Mouse (Mus musculus) bone marrow, adult 2 months (tissue): ENCODE results near the gene Tcf12. TPM values are rescaled to one million over a fixed set of nuclear protein-coding genes. Genes with fewer than 3 reads are reported as not detected.
A peak's percentile ranks its signal among the peaks of the same experiment; 100 is the strongest.

ENCODE experiments used
- H3K27ac ChIP-seq: fragments of 200-500 bp; 2 replicates; pipeline ENCODE4 v1.5.1; 2012; ENCODE audit warnings: low read depth, mild to moderate bottlenecking, control low read depth, inconsistent platforms, low read length; ENCODE audit not compliant: control insufficient read depth, poor library complexity, insufficient read depth
- H3K4me1 ChIP-seq: fragments of 200-500 bp; 2 replicates; pipeline ENCODE4 v1.6.1; 2011; ENCODE audit warnings: low read length; ENCODE audit not compliant: control insufficient read depth, insufficient read depth
- H3K4me3 ChIP-seq: fragments of 200-500 bp; replicated peaks from 2 replicates; pipeline ENCODE3; 2011; ENCODE audit warnings: mild to moderate bottlenecking, low read depth, low read length, control low read depth; ENCODE audit not compliant: control insufficient read depth
- CTCF ChIP-seq: fragments of 200-500 bp; IDR thresholded peaks from 2 replicates; pipeline ENCODE4 v1.5.1; 2011; ENCODE audit warnings: low read length, control low read depth; ENCODE audit not compliant: control insufficient read depth, insufficient read depth
- POLR2A ChIP-seq: fragments of 200-500 bp; IDR thresholded peaks from 2 replicates; pipeline ENCODE4 v1.6.1; 2011; ENCODE audit warnings: low read depth, mild to moderate bottlenecking, control low read depth, low read length, borderline replicate concordance; ENCODE audit not compliant: control insufficient read depth
- WGBS: fragments of 180-500 bp; shearing (Covaris S2); methylation state at CpG from one replicate; pipeline ENCODE4 v1.1.7; 2018; 5-methylcytosine and 5-hydroxymethylcytosine counted together
- polyA plus RNA-seq: library from polyadenylated mRNA; stranded (reverse); fragments of >200 nt; gene quantifications from 2 replicates; pipeline ENCODE4 v1.2.4, GENCODE M21; 2011; ENCODE audit warnings: low replicate concordance; ENCODE audit not compliant: missing spikeins, insufficient read depth, insufficient read length

Gene Tcf12
- polyA plus RNA-seq, 1 experiment = 11.7 TPM

- no peaks in the 10 kb centered on the region for H3K4me1 ChIP-seq
- TF ChIP-seq CTCF (no peak), POLR2A (peak; percentile 71; the same call in 1 of the 2 replicates)
- H3K27ac ChIP-seq = peak overlapping the region; percentile 95
- H3K4me3 ChIP-seq = peak overlapping the region; percentile 91
- WGBS = under 1% methylated on average over 56 of the region's 56 CpGs
Observed at GRCm38 (mm10) chr9:72133089-72133771, 21.6 kb upstream of the Tcf12 start.

- WGBS = 0% methylated on average over 29 of the region's 29 CpGs
- TF ChIP-seq CTCF = no peak
- TF ChIP-seq POLR2A = no peak
- no peaks in the 10 kb centered on the region for H3K4me1 ChIP-seq
- peak overlapping the region; percentile 95 for H3K27ac ChIP-seq
- H3K4me3 ChIP-seq = peak overlapping the region; percentile 91
Observed at GRCm38 (mm10) chr9:72132728-72133088, 21.0 kb upstream of the Tcf12 start.

GRCm38 (mm10) chr9:72129884-72130283, 18.2 kb upstream of the Tcf12 start:
- no peak for TF ChIP-seq CTCF
- no peak overlapping the region for H3K27ac ChIP-seq
- 64% methylated on average over 4 of the region's 4 CpGs for WGBS
- H3K4me3 ChIP-seq = no peak overlapping the region
- H3K4me1 ChIP-seq = no peaks in the 10 kb centered on the region

- no peak overlapping the region for H3K27ac ChIP-seq
- WGBS = 82% methylated on average over 1 of the region's 1 CpGs
- TF ChIP-seq CTCF (no peak), POLR2A (no peak)
- no peak overlapping the region for H3K4me3 ChIP-seq
- no peaks in the 10 kb centered on the region for H3K4me1 ChIP-seq
Observed at GRCm38 (mm10) chr9:72125442-72125841, 13.8 kb upstream of the Tcf12 start.

- Histone ChIP-seq H3K4me1 (no peaks in the 10 kb centered on the region), H3K27ac (no peak overlapping the region)
Observed at GRCm38 (mm10) chr9:72118490-72118889, 6.8 kb upstream of the Tcf12 start.

GRCm38 (mm10) chr9:72111004-72111621, 558 bp downstream of the Tcf12 start:
- under 1% methylated on average over 79 of the region's 90 CpGs for WGBS
- peak overlapping the region; percentile 87 for H3K27ac ChIP-seq
- no peak for TF ChIP-seq POLR2A
- TF ChIP-seq CTCF = no peak
- H3K4me3 ChIP-seq = peak overlapping the region; percentile 72
- H3K4me1 ChIP-seq = no peaks in the 10 kb centered on the region

More at GRCm38 (mm10) chr9:72118490-72118889, 6.8 kb upstream of the Tcf12 start:
- H3K4me3 ChIP-seq = no peak overlapping the region
- TF ChIP-seq CTCF (no peak), POLR2A (no peak)

GRCm38 (mm10) chr9:72110627-72111003, 1.1 kb downstream of the Tcf12 start:
- peak overlapping the region; percentile 87 for H3K27ac ChIP-seq
- no peaks in the 10 kb centered on the region for H3K4me1 ChIP-seq
- TF ChIP-seq POLR2A = no peak
- no peak for TF ChIP-seq CTCF
- H3K4me3 ChIP-seq = peak overlapping the region; percentile 72
- under 1% methylated on average over 21 of the region's 23 CpGs for WGBS

- H3K4me1 ChIP-seq = peaks cover 3% of the 10 kb centered on the region; the same call in 1 of the 2 replicates
- no peak for TF ChIP-seq CTCF
- TF ChIP-seq POLR2A = no peak
- no peak overlapping the region for H3K27ac ChIP-seq
- no peak overlapping the region for H3K4me3 ChIP-seq
- 93% methylated on average over 1 of the region's 1 CpGs for WGBS
Observed at GRCm38 (mm10) chr9:72103471-72103870, 8.2 kb downstream of the Tcf12 start.
